Mouse (Mus musculus) cerebellum, adult 2 months (tissue): ENCODE measurements around the gene Zfp536.
A peak's percentile ranks its signal among the peaks of the same experiment; 100 is the strongest.

ENCODE experiments used
- CTCF ChIP-seq: fragments of 200-500 bp; IDR thresholded peaks from 2 replicates; pipeline ENCODE4 v1.5.1; 2011; ENCODE audit warnings: low read depth, mild to moderate bottlenecking, control low read depth, low read length, moderate library complexity, borderline replicate concordance; ENCODE audit not compliant: insufficient read depth
- POLR2A ChIP-seq: fragments of 200-500 bp; IDR thresholded peaks from 2 replicates; pipeline ENCODE4 v1.6.1; 2011; ENCODE audit warnings: low read length, control low read depth, borderline replicate concordance; ENCODE audit not compliant: insufficient read depth

DNA sequence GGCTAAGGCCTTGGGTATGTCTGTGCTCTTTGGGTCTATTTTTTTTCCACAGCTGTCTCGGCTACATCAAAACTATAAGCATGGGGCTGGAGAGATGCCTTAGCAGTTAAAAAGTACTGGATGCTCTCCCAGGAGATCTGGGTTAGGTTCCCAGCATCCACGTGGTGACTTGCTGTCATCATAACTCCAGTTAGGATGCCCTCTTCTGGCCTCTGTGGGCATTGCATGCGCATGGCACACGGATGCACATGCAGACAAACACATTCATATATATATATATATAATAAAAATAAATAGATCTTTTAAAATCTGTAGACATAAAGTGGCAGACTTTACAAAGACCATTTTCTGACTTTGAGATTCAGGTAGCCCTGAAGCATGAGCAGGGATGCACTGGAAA, 290.9 kb downstream of the Zfp536 start:
- TF ChIP-seq CTCF (peak; percentile 40; the same call in 1 of the 2 replicates), POLR2A (no peak)
